Mouse (Mus musculus) gastrocnemius, postnatal 36 days (tissue): ENCODE data around the gene Trim50. TPM values are rescaled to one million over a fixed set of nuclear protein-coding genes. Genes with fewer than 3 reads are reported as not detected.

Experiments used
- microRNA-seq, 2 experiments: library from miRNA; unstranded; fragments of <30 nt; microRNA quantifications; one replicate each; pipeline ENCODE4 v1.2.0; 2021
- total RNA-seq, 2 experiments: library from RNA; stranded (reverse); gene quantifications; 2 replicates each; pipeline ENCODE4 v1.2.3; 2021

Trim50 gene
- total RNA-seq, 2 experiments from 2014 or later = not detected

Small RNA genes lying within 50 kb of the gene (microRNA-seq; reads per million reads assigned to microRNA genes)
- 0 reads per million in 2 experiments for gene Mir7033

Other genes starting within 250 kb of the Trim50 start
- gene Tbl2, start 203.6 kb upstream of the Trim50 start, total RNA-seq = 1 to 10 TPM; 9.7 to 9.8 TPM
- 10 to 100 TPM; 23.6 to 26.9 TPM for gene Bcl7b, start 185.0 kb upstream of the Trim50 start, total RNA-seq
- 10 to 100 TPM; 26.1 to 26.3 TPM for gene Baz1b, start 166.0 kb upstream of the Trim50 start, total RNA-seq
- 10 to 100 TPM; 19.1 to 27.1 TPM for gene Fzd9, start 102.1 kb upstream of the Trim50 start, total RNA-seq
- gene Fkbp6, start 3.3 kb upstream of the Trim50 start, total RNA-seq = not detected
- 1 to 10 TPM; 7.5 to 9.2 TPM for gene Nsun5, start 16.7 kb downstream of the Trim50 start, total RNA-seq
- gene Pom121, start 41.3 kb downstream of the Trim50 start, total RNA-seq = 1 to 10 TPM; 7.5 to 9.3 TPM
- 10 to 100 TPM; 23.5 to 25.4 TPM for gene Hip1, start 191.8 kb downstream of the Trim50 start, total RNA-seq
- not detected for gene Ccl26, start 210.3 kb downstream of the Trim50 start, total RNA-seq
- gene Ccl24, start 219.8 kb downstream of the Trim50 start, total RNA-seq = 1 to 10 TPM in 1 of 2 experiments, under 1 TPM in 1; 0.44 to 1.5 TPM